Mouse (Mus musculus): ENCODE measurements around the gene Washc2. TPM values are rescaled to one million over a fixed set of nuclear protein-coding genes. Genes with fewer than 3 reads are reported as not detected.

The Washc2 gene
- polyA plus RNA-seq, 2 experiments: 38.0 to 84.1 TPM

- 76% methylated on average over 4 of the region's 4 CpGs for WGBS
- Histone ChIP-seq H3K9ac (ENCODE audit: low read depth, low read length, severe bottlenecking) (no peak overlapping the region), H3K4me1 (ENCODE audit: control insufficient read depth, insufficient read depth, low read length) (no peaks in the 10 kb centered on the region), H3K27ac (replicated peaks; ENCODE audit: low read depth, low read length) (no peak overlapping the region), H3K9me3 (ENCODE audit: control insufficient read depth, low read length) (no peaks in the 10 kb centered on the region), H3K4me2 (replicated peaks; ENCODE audit: low read depth, low read length, severe bottlenecking) (no peak overlapping the region), H3K4me3 (replicated peaks; ENCODE audit: low read length) (no peak overlapping the region), H3K27me3 (ENCODE audit: control insufficient read depth, insufficient read depth, low read length) (no peaks in the 10 kb centered on the region), H3K36me3 (ENCODE audit: control insufficient read depth, insufficient read depth, low read length) (0 out of 2 replicates have a peak, but pooled peaks cover 2% of the 10 kb centered on the region)
- TF ChIP-seq POLR2A (IDR thresholded peaks at IDR 0.05; ENCODE audit: borderline replicate concordance, extremely low read depth, insufficient read depth, insufficient read length): no peak
- no peak for DNase-seq (ENCODE audit: low spot score)
- no peak for ATAC-seq (ENCODE audit: low FRiP score, low read depth)
Observed at GRCm38 (mm10) chr6:116275695-116276094, 67.9 kb downstream of the Washc2 start.

DNA sequence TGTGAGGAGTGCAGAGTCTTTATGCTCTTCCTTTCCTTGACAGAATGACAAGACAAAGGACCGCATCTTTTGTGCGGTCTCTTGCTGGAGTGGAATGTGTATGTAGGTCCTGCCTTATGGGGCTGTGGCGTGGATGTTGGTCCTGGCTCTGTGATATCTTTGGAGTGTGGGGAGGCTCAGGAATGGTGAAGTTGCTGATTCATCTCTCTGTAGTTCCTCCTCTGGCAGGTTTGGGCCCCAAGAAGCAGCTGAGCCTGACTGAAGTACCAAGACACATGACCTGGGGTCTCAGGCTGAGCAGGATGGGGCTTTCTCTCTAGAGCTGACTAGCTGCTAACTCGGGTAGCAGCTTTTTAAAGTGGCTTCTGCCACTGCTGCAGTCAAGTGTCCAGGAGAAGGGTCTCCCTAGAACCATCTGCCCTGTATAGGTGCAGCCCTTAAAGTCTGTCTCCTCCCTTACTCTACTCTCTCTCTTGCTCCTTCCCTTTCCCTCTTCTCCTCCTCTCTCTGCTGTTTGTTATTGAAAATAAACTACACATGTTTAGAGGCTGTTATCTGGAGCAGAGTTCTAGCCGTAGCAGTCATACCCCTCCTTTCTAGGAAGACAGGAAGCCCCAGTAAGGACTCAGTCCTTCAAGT lies 71.0 kb downstream of the Washc2 start:
- no peak overlapping the region for H3K4me2 ChIP-seq (replicated peaks; ENCODE audit: low read depth, low read length, severe bottlenecking)
- no peaks in the 10 kb centered on the region for H3K4me1 ChIP-seq (ENCODE audit: control insufficient read depth, insufficient read depth, low read length)
- DNase-seq (ENCODE audit: low spot score) (no peak), ATAC-seq (ENCODE audit: low FRiP score, low read depth) (no peak)
- H3K36me3 ChIP-seq (ENCODE audit: control insufficient read depth, insufficient read depth, low read length): 0 out of 2 replicates have a peak, but pooled peaks cover 2% of the 10 kb centered on the region
- H3K27me3 ChIP-seq (ENCODE audit: control insufficient read depth, insufficient read depth, low read length): no peaks in the 10 kb centered on the region
- H3K9me3 ChIP-seq (ENCODE audit: control insufficient read depth, low read length): no peaks in the 10 kb centered on the region
- no peak overlapping the region for H3K27ac ChIP-seq (replicated peaks; ENCODE audit: low read depth, low read length)
- H3K9ac ChIP-seq (ENCODE audit: low read depth, low read length, severe bottlenecking): no peak overlapping the region
- WGBS: 73% methylated on average over 5 of the region's 5 CpGs
- no peak for TF ChIP-seq POLR2A (IDR thresholded peaks at IDR 0.05; ENCODE audit: borderline replicate concordance, extremely low read depth, insufficient read depth, insufficient read length)
- no peak overlapping the region for H3K4me3 ChIP-seq (replicated peaks; ENCODE audit: low read length)

DNA sequence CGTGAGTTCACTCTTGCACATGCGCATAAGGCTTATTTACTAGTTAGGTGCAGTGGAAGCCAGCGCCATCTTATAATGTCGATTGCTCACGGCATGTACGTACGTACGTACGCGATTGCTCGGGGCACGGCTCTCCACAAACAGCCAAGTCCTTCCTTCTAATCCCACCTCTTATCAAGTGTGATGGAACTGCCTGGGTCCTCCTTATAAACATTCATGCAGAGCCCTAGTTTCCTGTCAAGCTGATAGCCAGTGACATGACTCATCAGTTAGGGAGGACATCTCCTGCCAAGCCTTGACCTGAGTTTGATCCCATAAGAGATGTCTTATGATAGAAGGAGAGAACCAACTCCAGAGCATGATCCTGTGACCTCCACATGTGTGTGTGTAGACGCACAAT lies 73.2 kb downstream of the Washc2 start:
- Histone ChIP-seq H3K36me3 (ENCODE audit: control insufficient read depth, insufficient read depth, low read length) (no peaks in the 10 kb centered on the region), H3K4me1 (ENCODE audit: control insufficient read depth, insufficient read depth, low read length) (no peaks in the 10 kb centered on the region), H3K9me3 (ENCODE audit: control insufficient read depth, low read length) (no peaks in the 10 kb centered on the region), H3K9ac (ENCODE audit: low read depth, low read length, severe bottlenecking) (no peak overlapping the region), H3K4me3 (replicated peaks; ENCODE audit: low read length) (no peak overlapping the region), H3K27ac (replicated peaks; ENCODE audit: low read depth, low read length) (no peak overlapping the region), H3K4me2 (replicated peaks; ENCODE audit: low read depth, low read length, severe bottlenecking) (no peak overlapping the region), H3K27me3 (ENCODE audit: control insufficient read depth, insufficient read depth, low read length) (no peaks in the 10 kb centered on the region)
- no peak for ATAC-seq (ENCODE audit: low FRiP score, low read depth)
- no peak for TF ChIP-seq POLR2A (IDR thresholded peaks at IDR 0.05; ENCODE audit: borderline replicate concordance, extremely low read depth, insufficient read depth, insufficient read length)
- no peak for DNase-seq (ENCODE audit: low spot score)
- 93% methylated on average over 13 of the region's 13 CpGs for WGBS

DNA sequence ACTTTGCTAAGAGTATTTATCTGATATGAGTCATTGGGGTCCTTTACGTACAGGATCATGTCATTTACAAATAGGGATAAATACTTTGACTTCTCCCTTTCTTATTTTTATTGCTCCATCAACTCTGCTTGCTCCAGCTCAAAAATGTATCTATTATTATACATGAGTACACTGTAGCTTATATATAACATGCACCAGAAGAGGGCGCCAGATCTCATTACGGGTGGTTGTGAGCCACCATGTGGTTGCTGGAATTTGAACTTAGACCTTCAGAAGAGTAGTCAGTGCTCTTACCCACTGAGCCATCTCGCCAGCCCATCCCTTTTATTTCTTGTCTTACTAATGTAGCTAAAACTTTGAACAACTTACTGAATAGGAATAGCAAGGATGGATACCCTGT lies 74.7 kb downstream of the Washc2 start:
- Histone ChIP-seq H3K4me3 (replicated peaks; ENCODE audit: low read length) (no peak overlapping the region), H3K27me3 (ENCODE audit: control insufficient read depth, insufficient read depth, low read length) (no peaks in the 10 kb centered on the region), H3K4me1 (ENCODE audit: control insufficient read depth, insufficient read depth, low read length) (no peaks in the 10 kb centered on the region), H3K4me2 (replicated peaks; ENCODE audit: low read depth, low read length, severe bottlenecking) (no peak overlapping the region), H3K9ac (ENCODE audit: low read depth, low read length, severe bottlenecking) (no peak overlapping the region), H3K27ac (replicated peaks; ENCODE audit: low read depth, low read length) (no peak overlapping the region), H3K9me3 (ENCODE audit: control insufficient read depth, low read length) (no peaks in the 10 kb centered on the region), H3K36me3 (ENCODE audit: control insufficient read depth, insufficient read depth, low read length) (no peaks in the 10 kb centered on the region)
- 54% methylated on average over 4 of the region's 4 CpGs for WGBS
- ATAC-seq (ENCODE audit: low FRiP score, low read depth) (no peak), DNase-seq (ENCODE audit: low spot score) (no peak)
- TF ChIP-seq POLR2A (IDR thresholded peaks at IDR 0.05; ENCODE audit: borderline replicate concordance, extremely low read depth, insufficient read depth, insufficient read length): no peak

DNA sequence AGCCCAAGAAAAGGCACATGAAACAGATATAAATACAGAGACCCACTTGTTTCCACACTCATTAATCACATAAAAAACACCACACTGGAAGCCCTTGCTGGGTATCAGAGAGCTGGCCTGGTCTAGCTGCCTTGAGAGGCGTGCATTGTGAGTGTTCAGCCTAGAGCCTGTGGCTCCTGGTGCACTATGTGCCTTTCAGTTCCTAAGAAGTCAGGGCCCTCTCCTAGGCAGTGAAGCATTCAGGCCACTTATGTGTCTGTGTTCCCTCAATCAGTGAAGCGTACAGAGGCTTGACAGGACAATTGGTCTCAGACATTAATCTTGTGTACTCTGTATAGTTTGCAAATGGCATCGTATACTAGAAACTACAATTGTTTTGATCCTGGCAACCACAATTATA lies 75.4 kb downstream of the Washc2 start:
- Histone ChIP-seq H3K27me3 (ENCODE audit: control insufficient read depth, insufficient read depth, low read length) (no peaks in the 10 kb centered on the region), H3K36me3 (ENCODE audit: control insufficient read depth, insufficient read depth, low read length) (no peaks in the 10 kb centered on the region), H3K4me3 (replicated peaks; ENCODE audit: low read length) (no peak overlapping the region), H3K9me3 (ENCODE audit: control insufficient read depth, low read length) (no peaks in the 10 kb centered on the region), H3K9ac (ENCODE audit: low read depth, low read length, severe bottlenecking) (no peak overlapping the region), H3K4me1 (ENCODE audit: control insufficient read depth, insufficient read depth, low read length) (no peaks in the 10 kb centered on the region), H3K4me2 (replicated peaks; ENCODE audit: low read depth, low read length, severe bottlenecking) (no peak overlapping the region), H3K27ac (replicated peaks; ENCODE audit: low read depth, low read length) (no peak overlapping the region)
- DNase-seq (ENCODE audit: low spot score) (no peak), ATAC-seq (ENCODE audit: low FRiP score, low read depth) (no peak)
- WGBS: 86% methylated on average over 3 of the region's 3 CpGs
- no peak for TF ChIP-seq POLR2A (IDR thresholded peaks at IDR 0.05; ENCODE audit: borderline replicate concordance, extremely low read depth, insufficient read depth, insufficient read length)

Measured in limb, embryonic 14.5 days (tissue).